Mouse (Mus musculus) megakaryocyte-erythroid progenitor cell, adult 5 weeks (primary cell): ENCODE measurements around the gene Pde6h. TPM values are rescaled to one million over a fixed set of nuclear protein-coding genes. Genes with fewer than 3 reads are reported as not detected.

Source experiments
- polyA plus RNA-seq: library from polyadenylated mRNA; stranded (reverse); fragments of >175 nt; gene quantifications from 2 replicates; pipeline ENCODE4 v1.2.3, GENCODE M21; 2012

Gene Pde6h
- polyA plus RNA-seq: 0.02 and 0.12 TPM in 2 replicates

DNA sequence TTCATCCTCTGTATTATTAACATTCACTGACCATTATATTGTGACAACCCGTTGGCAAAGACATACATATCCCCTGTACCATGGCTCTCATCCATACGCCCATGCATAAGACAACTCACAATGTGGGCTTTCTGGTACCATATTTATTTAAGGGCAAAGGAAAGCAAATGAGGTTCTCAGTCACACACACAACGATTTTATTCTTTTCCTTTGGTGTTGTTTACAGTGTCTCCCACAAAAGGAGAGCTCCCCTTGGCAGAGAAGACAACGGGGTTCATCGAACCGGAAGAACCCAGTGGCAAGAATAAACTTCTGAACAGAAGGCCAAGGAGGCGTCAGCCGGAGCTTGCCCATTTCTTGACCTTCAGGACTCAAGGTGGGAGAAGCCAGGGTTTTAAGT, at the start of gene Pde6h:
Pde6h (plus strand) TSS at position 301 of the 400 bp plus-strand sequence.

DNA sequence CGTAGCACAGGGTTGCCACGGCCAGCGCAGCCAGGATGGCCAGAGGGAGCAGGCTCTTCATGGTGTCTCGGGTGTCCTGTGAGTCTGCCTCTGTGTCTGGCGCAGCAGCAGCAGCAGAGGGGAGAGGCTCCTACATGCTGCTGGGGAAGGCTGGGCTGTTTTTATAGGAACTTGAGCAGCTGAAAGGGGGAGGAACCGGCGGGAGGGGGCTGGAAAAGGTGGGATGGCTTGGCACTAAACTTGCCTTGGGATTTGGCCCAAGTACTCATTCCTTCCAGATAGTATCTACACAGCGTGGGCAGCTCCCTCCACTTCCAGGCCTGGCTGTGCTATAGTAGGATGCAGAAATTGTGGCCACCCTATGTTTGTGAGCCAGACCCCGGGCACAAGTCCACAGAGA, 48.0 kb upstream of the Pde6h start, which contains the start of gene Mgp:
Mgp (minus strand) TSS at position 154 of the 400 bp plus-strand sequence.

GRCm38 (mm10) chr6:136922080-136922479, 1.6 kb upstream of the Pde6h start, which contains the start of gene Erp27:
Gene Erp27 (minus strand): TSS chr6:136922180.

GRCm38 (mm10) chr6:136941051-136942021, 17.7 kb downstream of the Pde6h start, which contains the start of gene Arhgdib:
Gene Arhgdib (minus strand): TSS chr6:136941899.

Other genes starting within 250 kb of the Pde6h start
- gene Gucy2c, start 142.1 kb upstream of the Pde6h start, polyA plus RNA-seq: not detected in 2 replicates
- 0.93 and 1.2 TPM in 2 replicates for gene Hist4h4, start 119.4 kb upstream of the Pde6h start, polyA plus RNA-seq
- gene H2afj, start 115.6 kb upstream of the Pde6h start, polyA plus RNA-seq: 545 and 575 TPM in 2 replicates
- 2.3 and 4.9 TPM in 2 replicates for gene BC049715, start 96.2 kb upstream of the Pde6h start, polyA plus RNA-seq
- gene Wbp11, start 95.6 kb upstream of the Pde6h start, polyA plus RNA-seq: 221 and 222 TPM in 2 replicates
- gene Smco3, start 88.4 kb upstream of the Pde6h start, polyA plus RNA-seq: not detected in 2 replicates
- 1.3 and 1.8 TPM in 2 replicates for gene Art4, start 66.1 kb upstream of the Pde6h start, polyA plus RNA-seq
- not detected in 2 replicates for gene Mgp, start 48.0 kb upstream of the Pde6h start, polyA plus RNA-seq
- gene Erp27, start 1.7 kb upstream of the Pde6h start, polyA plus RNA-seq: not detected in 2 replicates
- gene Arhgdib, start 18.1 kb downstream of the Pde6h start, polyA plus RNA-seq: 228 and 280 TPM in 2 replicates
- 0.30 TPM in 1 of 2 replicates, not detected in the other for gene Rerg, start 246.7 kb downstream of the Pde6h start, polyA plus RNA-seq